8 mouse cellular contexts compared by ENCODE assay signal in the genomic region with DNA sequence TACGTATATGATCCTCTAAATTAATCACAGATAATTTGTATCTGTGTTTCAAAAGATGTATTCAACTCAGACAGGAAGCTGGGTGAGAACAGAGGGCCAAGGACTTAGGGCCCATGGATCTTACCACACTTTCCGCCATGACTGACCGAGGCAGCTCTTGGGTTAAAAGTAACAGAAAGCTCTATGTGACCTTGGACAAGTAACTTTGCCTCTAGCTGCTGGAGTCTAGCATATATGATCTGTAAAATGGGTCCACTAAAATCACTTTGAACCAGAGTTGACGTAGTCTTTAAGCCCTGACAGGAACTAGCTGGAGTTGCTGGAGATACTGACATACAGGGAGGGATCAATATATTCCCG. TPM values are rescaled to one million over a fixed set of nuclear protein-coding genes. Genes with fewer than 3 reads are reported as not detected.
A peak's percentile ranks its signal among the peaks of the same experiment; 100 is the strongest.
DNase-seq lines count a peak whose midpoint lies in the region; ATAC-seq lines count a peak whose summit lies in the region.

No protein-coding gene starts in this region.

- intact Hi-C loops in gastrocnemius, postnatal 36 days (cut with DNase I) = loop anchor here (5.0 kb wide), 1 partner anchor 121 kb away; no protein-coding TSS in a partner anchor

- peak overlapping the region; percentile 90 for H3K4me2 ChIP-seq in kidney, embryonic 15.5 days
- peak overlapping the region; percentile 90 for H3K4me2 ChIP-seq in embryonic facial prominence, embryonic 12.5 days (replicated peaks)
- peak overlapping the region; percentile 99 for H3K4me2 ChIP-seq in hindbrain, embryonic 13.5 days
- H3K4me2 ChIP-seq in midbrain, embryonic 12.5 days (replicated peaks) = peak overlapping the region; percentile 99

- peak overlapping the region; percentile 80 for H3K9ac ChIP-seq in kidney, embryonic 15.5 days
- 0 out of 2 replicates have a peak overlapping the region, but pooled peaks have one; percentile 86 for H3K9ac ChIP-seq in embryonic facial prominence, embryonic 12.5 days
- peak overlapping the region; percentile 81; the same call in 1 of the 2 replicates for H3K9ac ChIP-seq in hindbrain, embryonic 13.5 days
- H3K9ac ChIP-seq in midbrain, embryonic 12.5 days (replicated peaks) = no peak overlapping the region

- no peaks in the 10 kb centered on the region for H3K9me3 ChIP-seq in kidney, embryonic 15.5 days (replicated peaks)
- H3K9me3 ChIP-seq in embryonic facial prominence, embryonic 12.5 days = no peaks in the 10 kb centered on the region
- H3K9me3 ChIP-seq in hindbrain, embryonic 13.5 days = no peaks in the 10 kb centered on the region
- H3K9me3 ChIP-seq in midbrain, embryonic 12.5 days = no peaks in the 10 kb centered on the region

- no peak overlapping the region for H3K27ac ChIP-seq in kidney, embryonic 15.5 days
- no peak overlapping the region for H3K27ac ChIP-seq in embryonic facial prominence, embryonic 12.5 days
- no peak overlapping the region for H3K27ac ChIP-seq in hindbrain, embryonic 13.5 days
- no peak overlapping the region for H3K27ac ChIP-seq in midbrain, embryonic 12.5 days (replicated peaks)

- DNase-seq in kidney, postnatal 10 days = no peak
- no peak for DNase-seq in gastrocnemius, postnatal 36 days
- no peak for DNase-seq in gastrocnemius, postnatal 10 days
- DNase-seq in left cerebral cortex, adult 11 months (ENCODE audit: low spot score) = no peak

- no peaks in the 10 kb centered on the region for H3K36me3 ChIP-seq in kidney, embryonic 15.5 days
- H3K36me3 ChIP-seq in embryonic facial prominence, embryonic 12.5 days = no peaks in the 10 kb centered on the region
- H3K36me3 ChIP-seq in hindbrain, embryonic 13.5 days = no peaks in the 10 kb centered on the region
- no peaks in the 10 kb centered on the region for H3K36me3 ChIP-seq in midbrain, embryonic 12.5 days

- no peak for ATAC-seq in kidney, embryonic 15.5 days (replicated peaks; ENCODE audit: low FRiP score)
- ATAC-seq in embryonic facial prominence, embryonic 12.5 days (ENCODE audit: insufficient number of reproducible peaks, insufficient read depth, low FRiP score, low TSS enrichment) = no peak
- ATAC-seq in hindbrain, embryonic 13.5 days (ENCODE audit: low FRiP score) = no peak
- ATAC-seq in midbrain, embryonic 12.5 days (ENCODE audit: low FRiP score, low read depth) = no peak

- peaks cover 25% of the 10 kb centered on the region for H3K4me1 ChIP-seq in kidney, embryonic 15.5 days
- peaks cover 14% of the 10 kb centered on the region for H3K4me1 ChIP-seq in embryonic facial prominence, embryonic 12.5 days
- H3K4me1 ChIP-seq in hindbrain, embryonic 13.5 days (replicated peaks) = peaks cover 15% of the 10 kb centered on the region
- H3K4me1 ChIP-seq in midbrain, embryonic 12.5 days = peaks cover 14% of the 10 kb centered on the region

- peak overlapping the region; percentile 81 for H3K4me3 ChIP-seq in kidney, embryonic 15.5 days (replicated peaks)
- peak overlapping the region; percentile 84 for H3K4me3 ChIP-seq in embryonic facial prominence, embryonic 12.5 days
- peak overlapping the region; percentile 73 for H3K4me3 ChIP-seq in hindbrain, embryonic 13.5 days
- H3K4me3 ChIP-seq in midbrain, embryonic 12.5 days = peak overlapping the region; percentile 71

- 53% methylated on average over 5 of the region's 5 CpGs for WGBS in kidney, embryonic 15.5 days
- WGBS in embryonic facial prominence, embryonic 12.5 days = 45% methylated on average over 5 of the region's 5 CpGs
- 50% methylated on average over 5 of the region's 5 CpGs for WGBS in hindbrain, embryonic 13.5 days
- 38% methylated on average over 5 of the region's 5 CpGs for WGBS in midbrain, embryonic 12.5 days

- peaks cover 23% of the 10 kb centered on the region for H3K27me3 ChIP-seq in kidney, embryonic 15.5 days
- no peaks in the 10 kb centered on the region for H3K27me3 ChIP-seq in embryonic facial prominence, embryonic 12.5 days
- H3K27me3 ChIP-seq in hindbrain, embryonic 13.5 days = peaks cover 36% of the 10 kb centered on the region
- H3K27me3 ChIP-seq in midbrain, embryonic 12.5 days = peaks cover 31% of the 10 kb centered on the region

RNA-seq across cellular contexts. Expression of a gene that starts 1.5 kb away (rescaled TPM):
- 15.8 and 19.8 TPM in 2 replicates for polyA plus RNA-seq in kidney, embryonic 15.5 days (2015; fragmentation: Nextera tagmentation; extraction: Ambion mirVana)
- 25.3 and 27.5 TPM in 2 replicates for polyA plus RNA-seq in embryonic facial prominence, embryonic 12.5 days (2016; fragmentation: Nextera tagmentation; extraction: Ambion mirVana)
- 4.9 and 6.1 TPM in 2 replicates for polyA plus RNA-seq in hindbrain, embryonic 13.5 days (2015; fragmentation: Nextera tagmentation; extraction: Ambion mirVana)
- 7.8 and 10.3 TPM in 2 replicates for polyA plus RNA-seq in midbrain, embryonic 12.5 days (2016; fragmentation: Nextera tagmentation; extraction: Ambion mirVana)
- total RNA-seq in gastrocnemius, postnatal 36 days (2021) = 10 to 100 TPM; 17.1 to 18.3 TPM
- total RNA-seq in gastrocnemius, postnatal 10 days (2021) = 10 to 100 TPM; 37.3 to 42.6 TPM

RNA-seq across cellular contexts. Expression of a gene that starts 43.1 kb away (rescaled TPM):
- 1.7 and 2.0 TPM in 2 replicates for polyA plus RNA-seq in kidney, embryonic 15.5 days (2015; fragmentation: Nextera tagmentation; extraction: Ambion mirVana)
- polyA plus RNA-seq in embryonic facial prominence, embryonic 12.5 days (2016; fragmentation: Nextera tagmentation; extraction: Ambion mirVana) = 4.8 and 5.2 TPM in 2 replicates
- 2.1 and 2.8 TPM in 2 replicates for polyA plus RNA-seq in hindbrain, embryonic 13.5 days (2015; fragmentation: Nextera tagmentation; extraction: Ambion mirVana)
- polyA plus RNA-seq in midbrain, embryonic 12.5 days (2016; fragmentation: Nextera tagmentation; extraction: Ambion mirVana) = 1.3 and 2.4 TPM in 2 replicates
- total RNA-seq in gastrocnemius, postnatal 36 days (2021) = 1 to 10 TPM; 1.9 to 2.3 TPM
- 1 to 10 TPM; 4.3 to 4.4 TPM for total RNA-seq in gastrocnemius, postnatal 10 days (2021)
